Mouse (Mus musculus): ENCODE results near the gene Myo3b.

GRCm38 (mm10) chr2:70018236-70018635, 20.7 kb upstream of the Myo3b start:
- no peak for TF ChIP-seq CEBPB (IDR thresholded peaks at IDR 0.05; ENCODE audit: insufficient read depth, poor library complexity, severe bottlenecking)
- TF ChIP-seq POLR2A (IDR thresholded peaks at IDR 0.05; ENCODE audit: insufficient read length, low read depth): no peak
- no peak for TF ChIP-seq E2F4 (IDR thresholded peaks at IDR 0.05; ENCODE audit: insufficient read depth)
- no peak for TF ChIP-seq POLR2AphosphoS2 (IDR thresholded peaks at IDR 0.05; ENCODE audit: insufficient read length, low read depth)
- no peak for TF ChIP-seq MAX (IDR thresholded peaks at IDR 0.05; ENCODE audit: low read depth)
- TF ChIP-seq USF1 (IDR thresholded peaks at IDR 0.05; ENCODE audit: low read depth): no peak
- TF ChIP-seq TCF12 (IDR thresholded peaks at IDR 0.05; ENCODE audit: insufficient read depth, poor library complexity, severe bottlenecking): no peak
- TF ChIP-seq MYOD1 (IDR thresholded peaks at IDR 0.05; ENCODE audit: control insufficient read depth in 1 of 3, insufficient read length in 2 of 3, low read depth in 2 of 3): no peak

All from myocyte (in vitro differentiated cells).